Mouse (Mus musculus) gastrocnemius, adult 2 months (tissue): ENCODE measurements around the gene Wwc1. TPM values are rescaled to one million over a fixed set of nuclear protein-coding genes. Genes with fewer than 3 reads are reported as not detected.

ENCODE experiments used
- DNase-seq: peaks from one replicate; pipeline ENCODE4 v3.0.0; 2022
- H3K27ac ChIP-seq: fragments of 200-600 bp; 2 replicates; pipeline ENCODE4 v1.8.1; 2022; ENCODE audit warnings: mild to moderate bottlenecking
- H3K4me3 ChIP-seq: fragments of 200-600 bp; 2 replicates; pipeline ENCODE4 v1.8.1; 2022; ENCODE audit warnings: mild to moderate bottlenecking, moderate library complexity
- CTCF ChIP-seq: fragments of 200-600 bp; IDR thresholded peaks from 2 replicates; pipeline ENCODE4 v1.8.1; 2022; ENCODE audit warnings: antibody characterized with exemption, mild to moderate bottlenecking, moderate library complexity
- intact Hi-C: fragments of 180-260 bp; cut with DNase I; formaldehyde crosslinking; loops from one replicate; pipeline ENCODE4 v1.15.1; 2025
- total RNA-seq, 2 experiments: library from RNA; stranded (reverse); gene quantifications; 2 replicates each; pipeline ENCODE4 v1.2.3; 2021

The Wwc1 gene
- total RNA-seq, 2 experiments from 2014 or later = not detected

GRCm38 (mm10) chr11:35919856-35920503 is 60.3 kb downstream of the Wwc1 start:
- Histone ChIP-seq H3K27ac (no peak overlapping the region), H3K4me3 (no peak overlapping the region)
- no peak for TF ChIP-seq CTCF
- DNase-seq = no peak
- intact Hi-C loops = no loop called here

GRCm38 (mm10) chr11:35919383-35919782 is 60.9 kb downstream of the Wwc1 start:
- no peak overlapping the region for H3K4me3 ChIP-seq
- DNase-seq = no peak
- intact Hi-C loops = no loop called here
- no peak for TF ChIP-seq CTCF
- no peak overlapping the region for H3K27ac ChIP-seq

GRCm38 (mm10) chr11:35916466-35917185 is 63.7 kb downstream of the Wwc1 start:
- intact Hi-C loops = no loop called here
- Histone ChIP-seq H3K27ac (no peak overlapping the region), H3K4me3 (no peak overlapping the region)
- no peak for TF ChIP-seq CTCF
- no peak for DNase-seq

DNA sequence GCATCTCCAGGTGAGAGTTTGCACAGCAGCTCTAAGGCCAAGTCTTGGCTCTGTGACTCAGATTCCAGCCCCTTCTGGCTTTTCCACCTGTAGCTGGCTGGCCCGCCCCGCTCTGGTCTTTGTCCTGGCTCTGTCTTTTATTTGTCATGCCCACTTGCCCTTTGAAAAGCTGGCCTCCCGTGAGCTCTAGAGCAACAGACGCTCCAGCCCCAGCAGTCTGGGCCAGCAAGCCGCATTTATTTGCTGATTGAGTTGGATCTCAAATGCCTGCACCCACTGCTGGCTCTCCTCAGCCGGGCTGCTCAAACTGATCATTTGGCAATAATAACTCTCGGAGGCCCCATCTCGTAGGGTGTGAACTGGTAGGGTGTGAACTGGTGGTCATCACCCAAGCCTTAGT is 64.8 kb downstream of the Wwc1 start:
- Histone ChIP-seq H3K4me3 (no peak overlapping the region), H3K27ac (no peak overlapping the region)
- TF ChIP-seq CTCF = no peak
- intact Hi-C loops = no loop called here
- no peak for DNase-seq

DNA sequence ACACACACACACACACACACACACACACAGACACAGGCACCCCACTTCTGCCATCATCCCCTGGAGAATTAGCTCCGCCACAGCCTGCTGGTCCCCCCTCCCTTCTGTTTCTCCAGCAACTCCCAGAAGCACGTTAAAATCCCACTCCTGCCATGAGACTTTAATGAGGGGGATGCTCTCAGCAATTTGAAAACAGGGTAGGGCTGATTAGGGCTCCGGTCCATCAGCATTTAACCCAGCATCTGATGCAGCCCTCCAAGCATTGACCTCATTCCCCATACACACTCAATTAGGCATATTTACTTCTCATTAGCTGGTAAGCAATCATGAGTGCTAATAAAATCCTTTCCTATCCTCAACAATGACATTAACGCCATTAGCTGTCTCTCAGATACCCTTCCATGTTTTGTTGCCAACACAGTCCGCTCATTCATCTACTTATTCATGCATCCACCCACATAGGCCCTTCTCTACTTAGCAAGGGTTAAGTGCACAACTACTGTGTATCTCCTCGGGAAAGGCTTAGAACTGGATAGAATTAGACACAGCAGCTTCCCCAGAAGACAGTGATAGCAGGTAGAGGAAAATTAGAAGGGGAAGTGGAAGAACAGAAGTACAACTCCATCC is 66.8 kb downstream of the Wwc1 start:
- Histone ChIP-seq H3K27ac (no peak overlapping the region), H3K4me3 (no peak overlapping the region)
- DNase-seq = no peak
- intact Hi-C loops = no loop called here
- TF ChIP-seq CTCF = no peak

GRCm38 (mm10) chr11:35904955-35905550 is 75.3 kb downstream of the Wwc1 start:
- no peak overlapping the region for H3K27ac ChIP-seq
- no peak for TF ChIP-seq CTCF
- no peak overlapping the region for H3K4me3 ChIP-seq
- intact Hi-C loops = no loop called here
- no peak for DNase-seq

DNA sequence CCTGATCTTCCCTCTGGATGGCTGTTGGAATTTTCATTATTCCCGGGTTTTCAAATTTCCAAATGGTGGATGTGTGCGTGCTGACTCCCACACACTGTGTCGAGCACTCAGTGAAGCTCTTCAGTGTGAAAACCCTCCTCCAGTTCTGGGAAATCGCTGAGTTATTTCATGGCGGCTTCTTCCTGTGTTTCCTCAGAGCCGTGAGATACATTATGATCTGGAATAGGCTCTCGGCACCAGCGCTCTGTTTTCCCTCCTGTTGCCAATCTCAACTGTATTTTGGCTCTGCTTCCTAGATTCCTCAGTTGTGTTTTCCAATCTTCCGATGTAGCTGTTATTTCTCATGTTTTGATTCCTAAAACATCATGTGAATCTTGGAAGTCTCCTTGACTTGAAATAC is 77.2 kb downstream of the Wwc1 start:
- intact Hi-C loops = no loop called here
- no peak for DNase-seq
- Histone ChIP-seq H3K27ac (no peak overlapping the region), H3K4me3 (no peak overlapping the region)
- TF ChIP-seq CTCF = no peak

DNA sequence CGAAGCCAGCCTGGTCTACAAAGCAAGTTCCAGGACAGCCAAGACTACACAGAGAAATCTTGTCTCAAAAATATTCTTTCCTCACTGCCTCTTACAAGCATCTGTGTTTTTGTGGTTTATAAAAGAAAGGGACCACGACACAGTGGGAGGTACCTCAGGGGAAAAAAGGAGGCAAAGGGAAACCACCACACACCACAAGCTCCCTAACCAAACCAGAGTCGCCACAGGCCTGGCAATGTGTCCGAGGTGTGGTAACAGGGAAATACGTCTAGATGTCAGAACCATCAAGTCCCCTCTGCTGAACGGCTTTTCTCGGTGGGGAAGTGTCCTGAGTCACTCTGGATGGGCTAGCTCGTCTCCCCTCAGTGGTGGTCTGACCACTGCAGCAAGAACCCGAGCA is 80.4 kb downstream of the Wwc1 start:
- H3K27ac ChIP-seq = no peak overlapping the region
- no peak overlapping the region for H3K4me3 ChIP-seq
- intact Hi-C loops = no loop called here
- DNase-seq = no peak
- TF ChIP-seq CTCF = no peak

DNA sequence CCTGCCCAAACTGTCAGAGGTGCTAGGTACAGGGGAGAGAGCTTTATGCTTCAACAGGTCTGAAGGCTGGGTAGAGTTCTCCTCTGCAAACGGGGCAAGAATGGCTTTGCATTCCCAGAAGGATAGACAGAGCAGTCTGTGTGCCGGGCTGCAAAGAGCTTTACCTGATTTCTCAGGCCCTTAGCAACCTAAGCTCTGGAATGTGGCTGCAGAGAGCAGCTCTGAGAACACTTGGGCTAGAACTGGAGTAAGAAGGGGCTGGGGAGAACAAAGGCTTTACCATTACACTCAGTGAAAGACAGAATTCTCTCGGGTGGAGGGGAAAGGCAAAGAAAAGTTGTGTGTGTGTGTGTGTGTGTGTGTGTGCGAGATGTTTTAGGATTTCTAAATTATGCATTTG is 86.9 kb downstream of the Wwc1 start:
- TF ChIP-seq CTCF = no peak
- intact Hi-C loops = no loop called here
- Histone ChIP-seq H3K27ac (no peak overlapping the region), H3K4me3 (no peak overlapping the region; the same call in 1 of the 2 replicates)
- DNase-seq = no peak

GRCm38 (mm10) chr11:35893018-35893421 is 87.3 kb downstream of the Wwc1 start:
- Histone ChIP-seq H3K4me3 (peak overlapping the region; percentile 39), H3K27ac (no peak overlapping the region; the same call in 1 of the 2 replicates)
- intact Hi-C loops = no loop called here
- no peak for TF ChIP-seq CTCF
- DNase-seq = no peak

- DNase-seq = no peak
- intact Hi-C loops = no loop called here
- Histone ChIP-seq H3K4me3 (no peak overlapping the region), H3K27ac (no peak overlapping the region)
- TF ChIP-seq CTCF = no peak
Measured at GRCm38 (mm10) chr11:35892293-35892692, 88.0 kb downstream of the Wwc1 start.

GRCm38 (mm10) chr11:35888790-35889189 is 91.5 kb downstream of the Wwc1 start:
- Histone ChIP-seq H3K4me3 (no peak overlapping the region), H3K27ac (no peak overlapping the region)
- intact Hi-C loops = no loop called here
- DNase-seq = no peak
- no peak for TF ChIP-seq CTCF

GRCm38 (mm10) chr11:35882777-35883176 is 97.5 kb downstream of the Wwc1 start:
- TF ChIP-seq CTCF = no peak
- no peak for DNase-seq
- Histone ChIP-seq H3K27ac (no peak overlapping the region), H3K4me3 (no peak overlapping the region)
- intact Hi-C loops = no loop called here
